Mouse (Mus musculus): ENCODE data around the gene Cfap97d2.

The Cfap97d2 gene

GRCm38 (mm10) chr8:13687101-13687717 lies 18.5 kb upstream of the Cfap97d2 start:
- DNase-seq (ENCODE audit: low spot score) = no peak

- DNase-seq (ENCODE audit: low spot score) = no peak
Observed at GRCm38 (mm10) chr8:13687941-13688340, 17.7 kb upstream of the Cfap97d2 start.

- no peak for DNase-seq (ENCODE audit: low spot score)
Observed at GRCm38 (mm10) chr8:13688461-13688860, 17.2 kb upstream of the Cfap97d2 start.

- no peak for DNase-seq (ENCODE audit: low spot score)
Observed at GRCm38 (mm10) chr8:13689331-13689730, 16.4 kb upstream of the Cfap97d2 start.

- no peak for DNase-seq (ENCODE audit: low spot score)
Observed at GRCm38 (mm10) chr8:13692302-13693066, 13.2 kb upstream of the Cfap97d2 start.

GRCm38 (mm10) chr8:13694735-13695134 lies 11.0 kb upstream of the Cfap97d2 start:
- no peak for DNase-seq (ENCODE audit: low spot score)

GRCm38 (mm10) chr8:13695203-13695867 lies 10.4 kb upstream of the Cfap97d2 start:
- DNase-seq (ENCODE audit: low spot score) = no peak

GRCm38 (mm10) chr8:13696157-13696556 lies 9.5 kb upstream of the Cfap97d2 start:
- no peak for DNase-seq (ENCODE audit: low spot score)

- no peak for DNase-seq (ENCODE audit: low spot score)
Observed at GRCm38 (mm10) chr8:13697196-13697595, 8.5 kb upstream of the Cfap97d2 start.

- no peak for DNase-seq (ENCODE audit: low spot score)
Observed at GRCm38 (mm10) chr8:13697681-13698080, 8.0 kb upstream of the Cfap97d2 start.

GRCm38 (mm10) chr8:13698281-13698680 lies 7.4 kb upstream of the Cfap97d2 start:
- no peak for DNase-seq (ENCODE audit: low spot score)

GRCm38 (mm10) chr8:13699323-13699949 lies 6.3 kb upstream of the Cfap97d2 start:
- no peak for DNase-seq (ENCODE audit: low spot score)

GRCm38 (mm10) chr8:13702755-13703154 lies 2.9 kb upstream of the Cfap97d2 start:
- DNase-seq (ENCODE audit: low spot score) = no peak

GRCm38 (mm10) chr8:13703756-13704155 lies 1.9 kb upstream of the Cfap97d2 start:
- DNase-seq (ENCODE audit: low spot score) = no peak

GRCm38 (mm10) chr8:13704301-13704700 lies 1.4 kb upstream of the Cfap97d2 start:
- no peak for DNase-seq (ENCODE audit: low spot score)

- no peak for DNase-seq (ENCODE audit: low spot score)
Observed at GRCm38 (mm10) chr8:13706918-13707317, 1.2 kb downstream of the Cfap97d2 start.

- no peak for DNase-seq (ENCODE audit: low spot score)
Observed at GRCm38 (mm10) chr8:13708514-13708913, 2.8 kb downstream of the Cfap97d2 start.

GRCm38 (mm10) chr8:13718980-13719379 lies 13.3 kb downstream of the Cfap97d2 start:
- no peak for DNase-seq (ENCODE audit: low spot score)

GRCm38 (mm10) chr8:13725722-13726121 lies 20.0 kb downstream of the Cfap97d2 start:
- no peak for DNase-seq (ENCODE audit: low spot score)

GRCm38 (mm10) chr8:13727469-13728094 lies 21.9 kb downstream of the Cfap97d2 start:
- DNase-seq (ENCODE audit: low spot score) = no peak

- no peak for DNase-seq (ENCODE audit: low spot score)
Observed at GRCm38 (mm10) chr8:13740323-13740770, 34.7 kb downstream of the Cfap97d2 start.
